Mouse (Mus musculus) forebrain, embryonic 16.5 days (tissue): Measurements from ENCODE around the gene Timm9. TPM values are rescaled to one million over a fixed set of nuclear protein-coding genes. Genes with fewer than 3 reads are reported as not detected.

ENCODE experiments used
- ATAC-seq: fragments of 200-750 bp; cut with Nextera tagmentation; 2 replicates; pipeline ENCODE4 v1.8.0; 2017; ENCODE audit warnings: mild to moderate bottlenecking, moderate library complexity
- H3K27ac ChIP-seq: fragments of 300-500 bp; sonication (generic); 2 replicates; pipeline ENCODE4 v1.5.1; 2014; ENCODE audit warnings: low read length, control low read depth
- H3K27me3 ChIP-seq: fragments of 300-500 bp; sonication (generic); replicated peaks from 2 replicates; pipeline ENCODE4 v1.6.1; 2014; ENCODE audit warnings: low read length; ENCODE audit not compliant: control insufficient read depth, insufficient read depth
- H3K36me3 ChIP-seq: fragments of 300-500 bp; sonication (generic); 2 replicates; pipeline ENCODE4 v1.6.1; 2014; ENCODE audit not compliant: control insufficient read depth, insufficient read depth
- H3K4me1 ChIP-seq: fragments of 300-500 bp; sonication (generic); replicated peaks from 2 replicates; pipeline ENCODE4 v1.6.1; 2014; ENCODE audit warnings: low read length; ENCODE audit not compliant: control insufficient read depth, insufficient read depth
- H3K4me2 ChIP-seq: fragments of 300-500 bp; sonication (generic); 2 replicates; pipeline ENCODE4 v1.6.1; 2014; ENCODE audit warnings: mild to moderate bottlenecking, low read length, control low read depth
- H3K4me3 ChIP-seq: fragments of 300-500 bp; sonication (generic); replicated peaks from 2 replicates; pipeline ENCODE4 v1.5.1; 2014; ENCODE audit warnings: mild to moderate bottlenecking, low read length, control low read depth
- H3K9ac ChIP-seq: fragments of 300-500 bp; sonication (generic); replicated peaks from 2 replicates; pipeline ENCODE4 v1.6.1; 2014; ENCODE audit warnings: low read depth, low read length, control low read depth
- H3K9me3 ChIP-seq: fragments of 300-500 bp; sonication (generic); 2 replicates; pipeline ENCODE4 v1.6.1; 2016; ENCODE audit warnings: low read length; ENCODE audit not compliant: control insufficient read depth
- WGBS: fragments of 180-500 bp; shearing (Covaris S2); extraction: QIAGEN DNeasy Blood & Tissue Kit; methylation state at CpG from one replicate; pipeline ENCODE4 v1.1.7; 2014; 5-methylcytosine and 5-hydroxymethylcytosine counted together
- polyA plus RNA-seq: library from polyadenylated mRNA; unstranded; fragments of >200 nt; fragmentation: Nextera tagmentation; extraction: Ambion mirVana; gene quantifications from 2 replicates; pipeline ENCODE4 v1.2.1, GENCODE M21; 2015

Timm9 gene
- 83.9 and 105 TPM in 2 replicates for polyA plus RNA-seq

DNA sequence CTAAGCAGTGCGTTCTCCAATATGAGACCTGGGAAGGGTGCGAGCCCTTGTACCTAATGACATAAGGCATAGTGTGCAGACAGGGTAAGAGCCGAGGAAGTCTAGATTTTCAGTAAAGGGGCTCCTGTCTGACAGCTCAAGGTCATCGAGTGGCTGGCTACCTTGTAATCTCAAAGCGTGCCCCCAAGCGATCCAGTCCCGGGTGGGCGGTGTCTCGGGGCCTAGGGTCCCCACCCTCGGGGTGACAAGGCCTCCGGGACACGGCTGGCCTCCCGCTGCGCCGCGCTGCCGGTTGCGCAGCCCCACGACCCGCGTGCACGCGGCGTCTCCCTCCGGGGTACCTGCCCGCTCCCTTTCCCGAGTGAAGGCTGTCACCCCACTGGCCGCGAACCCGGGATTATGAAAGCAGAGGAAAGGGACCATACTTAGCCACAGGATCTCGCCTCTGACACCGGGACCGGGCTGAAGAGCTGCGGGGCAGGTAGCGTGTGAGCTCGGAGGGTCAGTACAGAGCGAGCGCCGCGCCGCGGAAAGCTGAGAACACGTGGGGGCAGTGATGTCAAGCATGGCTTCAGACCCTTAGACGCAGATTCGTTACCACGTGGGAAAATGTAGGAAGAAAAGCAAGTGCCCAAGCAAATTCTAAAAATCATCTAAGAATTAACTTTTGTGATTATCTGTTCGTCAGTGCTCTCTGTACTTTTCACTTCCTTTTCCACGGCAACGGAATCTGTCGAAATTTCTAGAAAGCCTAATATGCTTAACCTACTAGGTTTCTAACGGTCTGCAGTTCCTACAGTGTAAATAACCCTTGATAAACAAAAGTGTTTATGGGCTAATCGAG is at the start of gene Timm9, which contains the start of gene 2700049A03Rik:
Timm9 (minus strand) TSS at position 555 of the 844 bp plus-strand sequence.
2700049A03Rik (plus strand) TSS at position 719 of the 844 bp plus-strand sequence.
- peak within 1 kb of the TSS; percentile 84 for H3K9ac ChIP-seq
- H3K27me3 ChIP-seq = no peaks in the 10 kb centered on the region
- H3K36me3 ChIP-seq = 0 out of 2 replicates have a peak, but pooled peaks cover 4% of the 10 kb centered on the region
- ATAC-seq = peak; percentile 93
- H3K4me2 ChIP-seq = peak within 1 kb of the TSS; percentile 97
- peaks cover 30% of the 10 kb centered on the region for H3K4me1 ChIP-seq
- H3K27ac ChIP-seq = peak within 1 kb of the TSS; percentile 91
- H3K4me3 ChIP-seq = peak within 1 kb of the TSS; percentile 83
- under 1% methylated on average over 52 of the region's 52 CpGs for WGBS
- H3K9me3 ChIP-seq = no peaks in the 10 kb centered on the region

DNA sequence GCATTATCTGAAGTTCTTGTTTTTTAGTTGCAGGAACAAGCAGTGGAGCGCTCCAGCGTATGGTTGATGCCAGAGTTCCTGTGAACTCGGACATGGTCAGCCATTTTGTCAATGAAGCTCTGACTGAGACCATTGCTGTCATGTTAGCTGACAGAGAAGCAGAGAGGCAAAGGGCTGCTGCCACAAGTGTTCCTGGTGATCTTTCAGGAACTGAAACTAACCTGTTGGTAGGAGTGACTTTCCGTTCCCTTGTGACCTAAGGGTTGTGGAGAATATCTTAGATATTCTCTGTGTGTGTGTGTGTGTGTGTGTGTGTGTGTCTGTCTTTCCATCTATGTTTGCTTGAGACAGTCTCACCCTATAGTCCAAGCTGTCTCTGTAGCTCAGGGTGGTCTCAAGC is 47.9 kb upstream of the Timm9 start:
- Histone ChIP-seq H3K27me3 (no peaks in the 10 kb centered on the region), H3K9me3 (no peaks in the 10 kb centered on the region), H3K27ac (no peak overlapping the region), H3K4me1 (no peaks in the 10 kb centered on the region), H3K9ac (no peak overlapping the region), H3K4me3 (no peak overlapping the region), H3K36me3 (peaks cover 26% of the 10 kb centered on the region), H3K4me2 (no peak overlapping the region)
- 95% methylated on average over 4 of the region's 4 CpGs for WGBS
- no peak for ATAC-seq

DNA sequence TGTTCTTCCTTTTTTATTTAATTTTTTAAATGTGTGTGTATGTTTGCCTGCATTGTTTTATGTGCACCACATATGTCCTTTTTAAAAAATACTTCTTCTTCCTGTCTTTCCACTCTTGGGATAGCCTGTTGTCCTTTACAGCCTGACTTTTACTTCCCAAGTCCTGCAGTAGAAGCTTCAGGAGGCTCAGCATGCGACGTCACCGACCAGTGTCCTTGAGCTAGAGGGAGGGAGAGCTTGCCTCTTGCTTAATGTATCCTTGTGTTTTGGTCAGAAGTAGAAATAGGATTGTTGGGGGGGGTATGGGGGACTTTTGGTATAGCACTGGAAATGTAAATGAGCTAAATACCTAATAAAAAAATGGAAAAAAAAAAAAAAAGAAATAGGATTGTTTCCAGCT is 47.3 kb upstream of the Timm9 start:
- no peaks in the 10 kb centered on the region for H3K9me3 ChIP-seq
- ATAC-seq = no peak
- WGBS = 92% methylated on average over 3 of the region's 3 CpGs

DNA sequence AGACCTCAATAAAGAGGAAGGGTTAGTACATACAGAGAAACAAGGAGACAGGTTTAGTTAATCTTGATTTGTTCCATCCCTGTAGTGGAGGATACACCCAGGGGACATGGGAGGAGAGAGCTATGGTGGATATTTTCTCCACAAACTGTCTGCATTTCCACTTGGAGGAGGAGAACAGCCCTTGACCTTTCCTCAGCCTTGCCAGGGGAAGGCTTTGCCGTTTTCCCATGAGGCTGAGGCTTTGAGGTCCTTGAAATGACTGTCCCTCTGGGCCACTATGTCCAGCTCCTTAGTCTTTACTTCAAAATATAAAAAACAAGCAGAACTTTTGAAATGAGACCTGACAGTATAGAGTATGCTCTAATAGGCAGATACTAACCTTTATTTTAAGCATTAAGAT is 33.4 kb upstream of the Timm9 start:
- no peak for ATAC-seq
- Histone ChIP-seq H3K9me3 (no peaks in the 10 kb centered on the region), H3K4me3 (no peak overlapping the region), H3K9ac (no peak overlapping the region), H3K36me3 (peaks cover 18% of the 10 kb centered on the region), H3K27ac (no peak overlapping the region), H3K4me2 (no peak overlapping the region), H3K27me3 (no peaks in the 10 kb centered on the region), H3K4me1 (no peaks in the 10 kb centered on the region)
- WGBS = 95% methylated on average over 1 of the region's 1 CpGs

More for the DNA sequence above, 47.3 kb upstream of the Timm9 start:
- H3K4me2 ChIP-seq = no peak overlapping the region
- H3K4me1 ChIP-seq = no peaks in the 10 kb centered on the region
- H3K27ac ChIP-seq = no peak overlapping the region
- H3K4me3 ChIP-seq = no peak overlapping the region
- no peaks in the 10 kb centered on the region for H3K27me3 ChIP-seq
- no peak overlapping the region for H3K9ac ChIP-seq
- H3K36me3 ChIP-seq = peaks cover 23% of the 10 kb centered on the region

DNA sequence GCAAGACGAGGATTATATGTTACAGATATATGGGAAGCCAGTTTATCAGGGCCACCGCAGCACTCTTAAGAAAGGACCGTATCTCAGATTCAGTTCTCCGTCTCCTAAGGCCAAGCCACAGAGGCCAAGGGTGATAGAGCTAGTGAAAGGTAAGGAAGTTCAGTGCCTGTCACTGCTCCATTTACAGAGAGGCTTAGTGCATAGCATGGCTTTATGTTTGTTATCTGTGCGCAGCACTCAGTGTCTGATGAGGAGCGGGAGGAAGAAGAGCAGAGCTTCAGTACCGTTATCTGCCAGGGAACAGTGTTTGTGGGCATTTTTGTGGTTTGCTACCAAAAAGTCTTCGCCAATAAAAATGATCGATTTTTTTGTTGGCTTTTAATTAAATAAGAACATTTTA is 27.9 kb upstream of the Timm9 start:
- Histone ChIP-seq H3K27me3 (no peaks in the 10 kb centered on the region), H3K9me3 (no peaks in the 10 kb centered on the region), H3K4me2 (no peak overlapping the region), H3K9ac (no peak overlapping the region), H3K27ac (no peak overlapping the region), H3K36me3 (peaks cover 28% of the 10 kb centered on the region), H3K4me3 (no peak overlapping the region), H3K4me1 (no peaks in the 10 kb centered on the region)
- ATAC-seq = no peak
- 94% methylated on average over 9 of the region's 9 CpGs for WGBS

DNA sequence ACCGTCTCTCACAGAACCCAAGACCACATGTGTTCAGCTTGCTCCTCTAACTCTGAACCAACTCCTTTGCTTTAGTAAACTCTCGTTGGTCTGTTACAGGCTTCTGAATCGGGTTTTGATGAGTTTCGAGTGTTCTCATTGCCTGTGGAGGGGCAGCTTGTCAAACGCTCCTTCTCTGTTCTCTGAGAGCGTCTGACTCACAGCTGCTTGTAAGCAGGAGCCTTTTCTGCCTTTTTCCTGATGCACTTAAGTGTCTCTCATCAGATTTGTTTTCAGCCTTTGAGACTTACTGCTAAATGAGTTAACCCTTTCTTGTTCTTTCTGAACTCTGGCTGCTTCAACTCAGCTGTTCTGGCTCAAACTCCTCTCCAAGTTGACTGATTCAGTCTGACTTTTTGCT is 21.5 kb upstream of the Timm9 start:
- H3K9me3 ChIP-seq = no peaks in the 10 kb centered on the region
- ATAC-seq = no peak
- WGBS = 84% methylated on average over 6 of the region's 6 CpGs
- H3K9ac ChIP-seq = no peak overlapping the region
- H3K27ac ChIP-seq = no peak overlapping the region
- no peaks in the 10 kb centered on the region for H3K27me3 ChIP-seq
- peaks cover 38% of the 10 kb centered on the region for H3K36me3 ChIP-seq
- no peak overlapping the region for H3K4me3 ChIP-seq
- H3K4me1 ChIP-seq = no peaks in the 10 kb centered on the region
- no peak overlapping the region for H3K4me2 ChIP-seq

DNA sequence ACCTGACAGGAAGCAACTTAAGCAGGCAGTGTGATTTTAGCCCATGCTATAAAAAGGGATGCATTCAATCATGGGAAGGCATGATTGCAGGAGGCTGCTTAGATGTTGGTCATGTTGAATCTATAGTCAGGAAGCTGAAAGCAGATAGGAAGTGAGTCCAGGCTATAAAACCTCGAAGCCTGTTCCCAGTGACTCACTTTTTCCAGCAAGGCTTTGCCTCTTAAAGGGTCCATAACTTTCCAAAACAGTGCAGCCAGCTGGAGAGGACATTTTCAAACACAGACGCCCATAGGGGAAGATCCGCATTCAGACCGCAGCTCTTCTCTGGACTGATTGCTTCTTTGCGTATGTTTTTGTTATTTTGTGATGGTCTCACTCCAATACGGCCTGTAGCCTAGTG is 18.5 kb upstream of the Timm9 start:
- H3K4me2 ChIP-seq = no peak overlapping the region
- H3K9ac ChIP-seq = no peak overlapping the region
- no peaks in the 10 kb centered on the region for H3K27me3 ChIP-seq
- H3K36me3 ChIP-seq = peaks cover 39% of the 10 kb centered on the region
- no peaks in the 10 kb centered on the region for H3K9me3 ChIP-seq
- no peak overlapping the region for H3K4me3 ChIP-seq
- no peaks in the 10 kb centered on the region for H3K4me1 ChIP-seq
- H3K27ac ChIP-seq = no peak overlapping the region
- no peak for ATAC-seq
- WGBS = 98% methylated on average over 6 of the region's 6 CpGs

DNA sequence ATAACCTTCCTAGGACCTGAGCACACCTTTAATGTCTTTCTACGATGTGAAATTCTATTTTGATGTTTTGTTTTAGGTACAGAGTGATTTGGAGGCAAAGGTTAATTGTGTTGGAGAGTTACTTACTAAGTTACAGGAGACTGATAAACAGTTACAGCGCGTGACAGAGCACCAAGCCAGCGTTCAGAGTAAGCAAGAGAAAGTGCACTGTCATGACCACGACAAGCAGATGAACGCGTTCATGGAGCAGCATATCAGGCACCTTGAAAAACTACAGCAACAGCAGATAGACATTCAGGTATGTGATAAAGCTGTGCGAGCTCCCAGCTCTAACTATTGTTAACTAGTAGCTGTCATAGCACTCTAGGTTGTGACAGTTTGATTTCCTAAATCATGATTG is 13.7 kb upstream of the Timm9 start:
- H3K27ac ChIP-seq = no peak overlapping the region
- no peaks in the 10 kb centered on the region for H3K27me3 ChIP-seq
- peaks cover 39% of the 10 kb centered on the region for H3K36me3 ChIP-seq
- H3K4me2 ChIP-seq = no peak overlapping the region
- ATAC-seq = no peak
- 99% methylated on average over 8 of the region's 8 CpGs for WGBS
- H3K4me3 ChIP-seq = no peak overlapping the region
- H3K9ac ChIP-seq = no peak overlapping the region
- H3K4me1 ChIP-seq = no peaks in the 10 kb centered on the region
- H3K9me3 ChIP-seq = no peaks in the 10 kb centered on the region

DNA sequence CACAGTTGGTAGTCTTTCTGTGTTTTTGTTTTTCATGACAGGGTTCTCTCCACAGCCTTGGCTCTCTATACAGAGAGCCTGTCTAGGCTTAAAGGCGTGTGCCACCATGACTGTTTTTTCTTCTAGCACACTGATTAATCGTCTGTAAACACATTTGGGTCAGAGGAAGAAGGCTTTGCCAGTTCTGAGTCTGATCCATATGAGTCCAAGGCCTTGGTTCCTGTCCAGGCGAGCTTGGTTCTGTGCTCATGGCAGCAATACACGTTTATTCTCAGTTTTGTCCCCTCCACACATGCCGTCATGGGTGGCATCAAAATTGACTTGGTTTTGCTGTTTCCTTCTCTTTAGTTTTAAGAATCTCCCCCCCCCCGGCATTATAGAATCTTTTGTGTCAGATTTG is 13.0 kb upstream of the Timm9 start:
- H3K27me3 ChIP-seq = no peaks in the 10 kb centered on the region
- H3K27ac ChIP-seq = no peak overlapping the region
- H3K9me3 ChIP-seq = no peaks in the 10 kb centered on the region
- ATAC-seq = no peak
- H3K4me2 ChIP-seq = no peak overlapping the region
- WGBS = 88% methylated on average over 6 of the region's 6 CpGs
- H3K4me1 ChIP-seq = no peaks in the 10 kb centered on the region
- no peak overlapping the region for H3K4me3 ChIP-seq
- H3K36me3 ChIP-seq = peaks cover 39% of the 10 kb centered on the region
- H3K9ac ChIP-seq = no peak overlapping the region
